Mouse (Mus musculus) intestine, embryonic 16.5 days (tissue): ENCODE data around the gene Usf1. TPM values are rescaled to one million over a fixed set of nuclear protein-coding genes. Genes with fewer than 3 reads are reported as not detected.
A peak's percentile ranks its signal among the peaks of the same experiment; 100 is the strongest.

Experiments
- ATAC-seq: fragments of 200-750 bp; cut with Nextera tagmentation; 2 replicates; pipeline ENCODE4 v1.8.0; 2017; ENCODE audit warnings: moderate TSS enrichment, moderate library complexity
- H3K27ac ChIP-seq: fragments of 300-500 bp; sonication (generic); 2 replicates; pipeline ENCODE4 v1.5.1; 2014; ENCODE audit warnings: mild to moderate bottlenecking, low read length
- H3K27me3 ChIP-seq: fragments of 300-500 bp; sonication (generic); replicated peaks from 2 replicates; pipeline ENCODE4 v1.6.1; 2014; ENCODE audit warnings: low read length, control low read depth, mixed read lengths; ENCODE audit not compliant: control insufficient read depth, insufficient read depth
- H3K36me3 ChIP-seq: fragments of 300-500 bp; sonication (generic); 2 replicates; pipeline ENCODE4 v1.6.1; 2014; ENCODE audit warnings: low read length, control low read depth; ENCODE audit not compliant: control insufficient read depth, insufficient read depth
- H3K4me1 ChIP-seq: fragments of 300-500 bp; sonication (generic); 2 replicates; pipeline ENCODE4 v1.6.1; 2014; ENCODE audit warnings: low read length, control low read depth, mixed read lengths; ENCODE audit not compliant: control insufficient read depth, insufficient read depth
- H3K4me2 ChIP-seq: fragments of 300-500 bp; sonication (generic); 2 replicates; pipeline ENCODE4 v1.6.1; 2014; ENCODE audit warnings: low read depth, low read length, control low read depth
- H3K4me3 ChIP-seq: fragments of 300-500 bp; sonication (generic); 2 replicates; pipeline ENCODE4 v1.5.1; 2014; ENCODE audit warnings: mild to moderate bottlenecking, low read length
- H3K9ac ChIP-seq: fragments of 300-500 bp; sonication (generic); 2 replicates; pipeline ENCODE4 v1.6.1; 2014; ENCODE audit warnings: low read depth, low read length
- H3K9me3 ChIP-seq: fragments of 300-500 bp; sonication (generic); 2 replicates; pipeline ENCODE4 v1.6.1; 2016; ENCODE audit warnings: low read length, control low read depth; ENCODE audit not compliant: control insufficient read depth
- WGBS: fragments of 180-500 bp; shearing (Covaris S2); extraction: QIAGEN DNeasy Blood & Tissue Kit; methylation state at CpG from one replicate; pipeline ENCODE4 v1.1.7; 2014; 5-methylcytosine and 5-hydroxymethylcytosine counted together
- polyA plus RNA-seq: library from polyadenylated mRNA; unstranded; fragments of >200 nt; fragmentation: Nextera tagmentation; extraction: Ambion mirVana; gene quantifications from 2 replicates; pipeline ENCODE4 v1.2.1, GENCODE M21; 2015

Gene Usf1
- polyA plus RNA-seq, 1 experiment from 2014 or later = 58.1 TPM

DNA sequence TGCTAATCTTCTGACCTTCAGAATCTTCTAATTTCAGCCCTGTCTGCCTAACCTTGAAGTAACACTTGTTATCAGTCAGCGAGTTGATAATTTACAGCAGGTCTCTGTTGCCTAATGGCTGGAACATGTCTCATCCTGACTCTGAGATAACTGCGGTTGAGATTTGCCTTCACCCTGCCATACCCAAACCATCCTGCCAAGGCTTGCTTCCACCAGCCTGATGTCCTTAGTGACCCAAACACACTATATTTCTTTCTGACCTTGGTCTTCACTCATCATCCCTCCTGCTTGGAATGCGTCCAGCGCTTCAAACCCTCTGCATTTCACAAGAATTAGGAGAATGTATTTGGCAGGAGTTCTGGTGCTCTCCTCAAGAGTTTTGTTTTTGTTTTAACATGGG is 14.0 kb downstream of the Usf1 start:
- peak; percentile 72 for ATAC-seq
- no peak overlapping the region for H3K4me2 ChIP-seq
- no peak overlapping the region for H3K27ac ChIP-seq
- WGBS = 25% methylated on average over 4 of the region's 4 CpGs
- no peak overlapping the region for H3K9ac ChIP-seq
- H3K36me3 ChIP-seq = no peaks in the 10 kb centered on the region
- no peaks in the 10 kb centered on the region for H3K9me3 ChIP-seq
- no peaks in the 10 kb centered on the region for H3K27me3 ChIP-seq
- no peak overlapping the region for H3K4me3 ChIP-seq
- H3K4me1 ChIP-seq = peaks cover 12% of the 10 kb centered on the region

DNA sequence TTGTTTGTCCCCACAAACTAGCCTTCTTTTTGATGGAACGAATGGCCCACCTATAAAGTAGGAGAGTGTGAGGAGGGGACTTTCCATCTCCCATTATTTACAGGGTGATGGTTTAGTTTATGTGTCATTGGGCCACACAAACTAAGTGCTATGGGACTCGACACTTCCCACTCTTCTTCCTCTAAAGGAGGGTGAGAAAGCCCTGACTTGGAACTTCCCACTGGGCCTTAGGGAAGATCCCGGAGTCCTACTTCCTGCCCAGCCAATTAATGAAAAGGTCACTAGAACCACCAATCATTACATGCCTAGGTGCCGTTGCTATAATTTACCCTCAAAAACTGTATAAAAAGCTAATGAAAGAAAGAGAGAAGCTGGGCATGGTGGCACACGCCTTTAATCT is 21.0 kb downstream of the Usf1 start:
- H3K9me3 ChIP-seq = no peaks in the 10 kb centered on the region
- no peak overlapping the region for H3K4me2 ChIP-seq
- H3K27ac ChIP-seq = no peak overlapping the region
- 77% methylated on average over 5 of the region's 5 CpGs for WGBS
- no peaks in the 10 kb centered on the region for H3K27me3 ChIP-seq
- H3K4me3 ChIP-seq = no peak overlapping the region
- H3K4me1 ChIP-seq = peaks cover 9% of the 10 kb centered on the region
- no peak overlapping the region for H3K9ac ChIP-seq
- ATAC-seq = no peak
- no peaks in the 10 kb centered on the region for H3K36me3 ChIP-seq

DNA sequence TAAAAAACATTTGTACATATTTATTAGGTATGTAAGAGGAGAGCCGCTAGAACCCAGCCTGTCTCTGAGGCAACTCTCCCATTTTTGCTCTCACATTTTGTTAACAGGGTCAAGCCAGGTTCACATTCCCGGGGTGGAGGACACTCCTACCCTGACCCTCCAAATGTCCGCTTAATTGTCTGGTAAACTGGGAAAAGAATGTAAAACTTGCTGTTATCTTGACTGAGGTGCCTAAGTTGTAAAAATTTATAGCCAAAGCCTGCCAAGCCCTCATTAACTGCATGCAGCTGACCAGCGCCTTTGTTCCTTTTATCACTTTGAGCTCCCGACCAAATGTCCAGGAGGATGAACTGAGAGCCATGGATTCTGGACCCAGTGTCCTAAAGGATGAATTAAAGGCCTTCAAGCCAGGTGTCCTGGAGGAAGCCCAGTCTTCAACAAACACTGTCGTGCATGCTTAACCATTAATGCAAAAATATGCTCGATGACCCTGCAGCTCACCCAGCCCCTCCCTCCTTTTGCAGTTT is 24.2 kb downstream of the Usf1 start:
- H3K9ac ChIP-seq = no peak overlapping the region
- no peaks in the 10 kb centered on the region for H3K36me3 ChIP-seq
- H3K27me3 ChIP-seq = no peaks in the 10 kb centered on the region
- H3K9me3 ChIP-seq = no peaks in the 10 kb centered on the region
- H3K4me3 ChIP-seq = no peak overlapping the region
- H3K4me1 ChIP-seq = peaks cover 24% of the 10 kb centered on the region
- WGBS = 20% methylated on average over 7 of the region's 7 CpGs
- H3K27ac ChIP-seq = no peak overlapping the region
- 0 out of 2 replicates have a peak overlapping the region, but pooled peaks have one; percentile 3 for H3K4me2 ChIP-seq
- ATAC-seq = no peak

DNA sequence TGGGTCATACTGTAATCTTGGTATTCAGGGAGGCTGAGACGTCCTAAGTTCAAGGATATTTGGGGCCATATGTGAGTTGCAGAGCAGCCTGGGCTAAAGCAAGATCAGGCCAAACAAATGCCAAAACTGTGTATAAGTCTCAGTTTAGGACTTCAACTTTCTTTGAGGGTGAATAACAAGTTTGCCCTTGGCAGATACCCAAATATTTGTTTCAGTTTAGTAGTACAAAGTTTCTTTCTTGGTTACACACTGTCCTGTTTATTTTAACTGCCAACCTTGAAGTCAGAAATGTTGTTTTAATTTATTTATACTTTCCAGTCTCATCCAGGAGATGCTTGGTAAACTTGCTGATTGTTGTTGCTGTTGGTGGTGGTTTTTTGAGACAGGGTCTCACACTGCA is 24.9 kb downstream of the Usf1 start:
- Histone ChIP-seq H3K9ac (no peak overlapping the region), H3K9me3 (no peaks in the 10 kb centered on the region), H3K36me3 (no peaks in the 10 kb centered on the region), H3K4me2 (no peak overlapping the region), H3K27ac (no peak overlapping the region), H3K4me1 (peaks cover 30% of the 10 kb centered on the region), H3K4me3 (no peak overlapping the region), H3K27me3 (no peaks in the 10 kb centered on the region)
- WGBS = 41% methylated on average over 1 of the region's 1 CpGs
- ATAC-seq = no peak

DNA sequence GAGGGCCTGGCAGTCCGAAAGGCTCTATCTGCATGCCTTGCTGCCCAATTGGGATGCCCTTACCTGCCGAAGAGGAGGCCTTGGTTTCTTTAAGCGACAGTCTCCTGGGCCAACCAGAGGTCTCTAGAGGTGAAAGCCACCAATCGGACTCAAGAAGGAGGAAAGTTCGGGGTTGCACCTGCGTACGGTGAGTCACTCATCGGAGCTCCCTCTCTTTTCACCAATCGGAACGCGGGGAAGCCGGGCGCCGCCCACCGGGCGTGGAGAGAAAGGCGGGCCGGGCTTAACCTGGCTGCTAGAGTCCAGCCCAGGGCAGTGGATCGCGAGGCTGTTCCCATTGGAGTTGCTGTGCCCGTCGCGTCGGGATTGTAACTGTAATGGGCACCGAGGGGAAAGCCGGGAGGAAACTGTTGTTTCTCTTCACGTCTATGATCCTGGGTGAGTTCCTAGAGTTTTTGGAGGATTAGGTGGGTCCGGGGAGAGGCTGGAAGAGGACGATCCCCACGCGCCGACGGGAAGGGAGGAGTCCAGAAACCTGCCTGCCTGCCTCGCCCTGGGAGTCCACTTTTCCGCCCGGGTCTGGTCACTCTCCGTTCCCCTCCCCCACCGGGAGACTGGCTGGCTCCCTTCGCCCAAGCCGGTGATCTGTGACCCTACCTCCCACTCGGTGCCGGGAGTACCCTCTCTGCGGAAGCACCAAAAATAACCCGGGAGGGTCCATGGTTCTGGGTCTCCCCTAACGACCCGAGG is 26.3 kb downstream of the Usf1 start, which contains the start of gene F11r:
F11r (plus strand) TSS at position 272 of the 750 bp plus-strand sequence.
- Histone ChIP-seq H3K4me3 (peak within 1 kb of the TSS; percentile 65), H3K27me3 (no peaks in the 10 kb centered on the region), H3K36me3 (no peaks in the 10 kb centered on the region), H3K9ac (peak within 1 kb of the TSS; percentile 76), H3K4me1 (peaks cover 39% of the 10 kb centered on the region), H3K4me2 (peak within 1 kb of the TSS; percentile 62), H3K27ac (peak within 1 kb of the TSS; percentile 85), H3K9me3 (no peaks in the 10 kb centered on the region)
- WGBS = 2% methylated on average over 46 of the region's 46 CpGs
- peak; percentile 89 for ATAC-seq

DNA sequence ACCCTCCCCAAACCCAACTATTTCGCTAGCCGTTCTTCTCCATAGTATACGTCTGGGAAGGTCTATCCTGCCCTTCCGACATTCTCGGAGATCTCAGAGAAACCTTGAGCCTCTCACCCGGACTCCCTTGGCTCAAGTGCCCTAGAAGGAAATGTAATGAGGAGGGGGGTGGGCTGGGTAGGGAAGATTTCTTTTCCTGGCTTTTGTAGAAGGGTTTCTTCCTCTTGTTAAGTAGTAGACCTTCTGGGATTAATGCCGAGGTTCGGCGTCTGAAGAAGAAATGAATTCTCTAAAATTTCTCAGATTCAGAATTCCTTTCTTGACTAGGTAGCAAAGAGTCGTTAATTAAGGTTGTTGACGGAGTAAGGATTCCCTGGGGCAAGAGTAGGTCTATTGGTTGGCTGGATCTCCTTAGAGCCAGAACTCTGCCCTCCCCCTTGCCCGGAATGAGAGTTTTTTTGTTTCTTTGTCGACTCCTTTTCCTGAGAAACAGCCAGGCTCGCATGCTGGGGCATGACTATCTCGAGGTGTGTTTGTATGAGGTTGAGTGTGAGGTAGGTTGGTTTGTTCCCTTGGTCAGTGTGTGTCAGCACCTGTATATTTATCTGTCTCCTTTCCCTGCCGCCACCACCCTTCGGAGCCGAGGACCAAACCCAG is 27.0 kb downstream of the Usf1 start:
- Histone ChIP-seq H3K9ac (peak overlapping the region; percentile 76), H3K4me3 (peak overlapping the region; percentile 65), H3K27me3 (no peaks in the 10 kb centered on the region), H3K4me2 (peak overlapping the region; percentile 62), H3K4me1 (peaks cover 42% of the 10 kb centered on the region), H3K27ac (peak overlapping the region; percentile 85), H3K9me3 (no peaks in the 10 kb centered on the region), H3K36me3 (no peaks in the 10 kb centered on the region)
- no peak for ATAC-seq
- 5% methylated on average over 18 of the region's 18 CpGs for WGBS

DNA sequence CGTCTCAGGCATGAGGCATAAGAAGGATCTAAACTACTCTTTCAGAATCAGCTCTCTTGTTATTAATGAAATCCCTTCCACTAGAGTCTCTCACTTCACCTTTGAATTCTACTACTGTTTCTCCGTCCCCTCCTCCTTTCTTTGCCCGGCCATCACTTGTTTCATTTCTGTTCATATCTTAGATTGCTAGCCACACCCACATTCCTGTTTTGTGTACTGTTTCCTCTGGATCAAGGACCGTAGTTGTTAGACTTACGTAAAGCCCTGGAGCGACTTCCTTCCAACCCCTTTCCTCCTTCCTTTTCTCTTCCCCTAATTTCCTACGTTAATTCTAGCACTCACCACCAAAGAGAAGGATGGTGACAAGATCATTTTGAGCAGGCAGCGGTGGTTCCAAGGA is 28.0 kb downstream of the Usf1 start:
- H3K27me3 ChIP-seq = no peaks in the 10 kb centered on the region
- peak overlapping the region; percentile 76 for H3K9ac ChIP-seq
- H3K4me2 ChIP-seq = peak overlapping the region; percentile 62
- WGBS = 26% methylated on average over 8 of the region's 8 CpGs
- H3K9me3 ChIP-seq = no peaks in the 10 kb centered on the region
- H3K27ac ChIP-seq = peak overlapping the region; percentile 85
- peak overlapping the region; percentile 65 for H3K4me3 ChIP-seq
- ATAC-seq = no peak
- H3K36me3 ChIP-seq = no peaks in the 10 kb centered on the region
- peaks cover 44% of the 10 kb centered on the region for H3K4me1 ChIP-seq

DNA sequence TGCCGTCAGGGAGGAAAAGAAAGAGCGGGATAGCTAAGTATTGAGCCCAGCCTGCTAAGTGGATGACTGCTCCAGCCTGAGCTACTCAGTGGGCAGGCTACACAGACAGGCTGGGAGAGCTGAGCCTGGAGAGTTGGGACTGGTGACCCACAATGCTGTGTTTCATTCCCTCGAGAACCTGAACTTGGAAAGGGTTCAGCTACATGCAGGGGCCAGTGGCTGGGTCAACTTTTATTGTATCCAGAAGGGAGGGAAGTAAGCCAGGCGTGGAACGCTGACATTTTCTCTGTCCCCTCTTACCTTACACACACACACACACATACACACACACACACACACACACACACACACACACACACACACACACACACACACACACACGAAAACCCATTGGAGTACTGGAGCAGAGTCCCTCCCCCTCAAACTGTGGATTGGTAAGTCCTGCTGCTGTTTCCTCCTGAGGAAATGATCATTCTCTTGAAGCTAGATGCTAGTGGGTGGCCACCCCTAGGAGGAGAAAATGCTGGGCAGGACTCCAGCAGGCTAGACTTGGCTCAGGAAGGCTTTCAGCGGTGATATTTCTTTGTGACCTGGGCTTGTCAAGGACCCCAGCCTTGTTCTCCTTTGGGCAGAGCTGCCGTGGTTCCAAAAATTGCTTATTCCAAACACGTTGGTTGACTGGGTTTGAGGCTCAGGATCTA is 29.1 kb downstream of the Usf1 start:
- Histone ChIP-seq H3K9ac (peak overlapping the region; percentile 34), H3K9me3 (no peaks in the 10 kb centered on the region), H3K4me2 (peak overlapping the region; percentile 62), H3K27me3 (no peaks in the 10 kb centered on the region), H3K4me3 (peak overlapping the region; percentile 65), H3K27ac (peak overlapping the region; percentile 89), H3K36me3 (no peaks in the 10 kb centered on the region), H3K4me1 (peaks cover 43% of the 10 kb centered on the region)
- 21% methylated on average over 9 of the region's 9 CpGs for WGBS
- 0 out of 2 replicates have a peak, but pooled peaks have one; percentile 11 for ATAC-seq
